Mouse (Mus musculus) heart, postnatal 0 days (tissue): ENCODE data around the gene Fgfr2. TPM values are rescaled to one million over a fixed set of nuclear protein-coding genes. Genes with fewer than 3 reads are reported as not detected.

Experiments
- ATAC-seq: fragments of 200-750 bp; cut with Nextera tagmentation; 2 replicates; pipeline ENCODE4 v1.8.0; 2017; ENCODE audit warnings: low read depth, moderate number of reproducible peaks, moderate library complexity; ENCODE audit not compliant: insufficient read depth
- DNase-seq: peaks from one replicate; pipeline ENCODE4 v3.0.0-alpha.2; 2016; ENCODE audit warnings: low spot score
- H3K27ac ChIP-seq: fragments of 300-500 bp; sonication (generic); 2 replicates; pipeline ENCODE4 v1.5.1; 2014; ENCODE audit warnings: low read depth, mild to moderate bottlenecking
- H3K27me3 ChIP-seq: fragments of 300-500 bp; sonication (generic); 2 replicates; pipeline ENCODE4 v1.6.1; 2014; ENCODE audit warnings: low read length, mixed read lengths; ENCODE audit not compliant: control insufficient read depth, insufficient read depth
- H3K36me3 ChIP-seq: fragments of 300-500 bp; sonication (generic); replicated peaks from 2 replicates; pipeline ENCODE4 v1.6.1; 2014; ENCODE audit warnings: low read length, mixed read lengths; ENCODE audit not compliant: control insufficient read depth, insufficient read depth
- H3K4me1 ChIP-seq: fragments of 300-500 bp; sonication (generic); 2 replicates; pipeline ENCODE4 v1.6.1; 2014; ENCODE audit warnings: antibody characterized with exemption; ENCODE audit not compliant: control insufficient read depth, insufficient read depth
- H3K4me2 ChIP-seq: fragments of 300-500 bp; sonication (generic); 2 replicates; pipeline ENCODE4 v1.6.1; 2014; ENCODE audit warnings: low read depth, mild to moderate bottlenecking, low read length, moderate library complexity
- H3K4me3 ChIP-seq: fragments of 300-500 bp; sonication (generic); 2 replicates; pipeline ENCODE4 v1.5.1; 2014; ENCODE audit warnings: low read depth, low read length
- H3K9ac ChIP-seq: fragments of 300-500 bp; sonication (generic); replicated peaks from 2 replicates; pipeline ENCODE4 v1.6.1; 2014; ENCODE audit warnings: low read depth, low read length, mixed read lengths
- H3K9me3 ChIP-seq: fragments of 300-500 bp; sonication (generic); replicated peaks from 2 replicates; pipeline ENCODE4 v1.6.1; 2016; ENCODE audit warnings: low read length; ENCODE audit not compliant: control insufficient read depth
- CTCF ChIP-seq: IDR thresholded peaks from 2 replicates; pipeline ENCODE4 v1.5.1; 2016; ENCODE audit warnings: antibody characterized with exemption, control low read depth, low read depth
- EP300 ChIP-seq: IDR thresholded peaks from 2 replicates; pipeline ENCODE4 v1.6.1; 2016; ENCODE audit warnings: antibody characterized with exemption, low read depth
- WGBS: fragments of 180-500 bp; shearing (Covaris S2); extraction: QIAGEN DNeasy Blood & Tissue Kit; methylation state at CpG from one replicate; pipeline ENCODE4 v1.1.7; 2014; 5-methylcytosine and 5-hydroxymethylcytosine counted together
- polyA plus RNA-seq: library from polyadenylated mRNA; unstranded; fragments of >200 nt; fragmentation: Nextera tagmentation; extraction: Ambion mirVana; gene quantifications from 2 replicates; pipeline ENCODE4 v1.2.1, GENCODE M21; 2015
- total RNA-seq: library from RNA; depleted of rRNA; stranded (reverse); fragments of >200 nt; gene quantifications from 2 replicates; pipeline ENCODE4 v1.2.3, GENCODE M21; 2014; ENCODE audit warnings: low replicate concordance

Fgfr2 gene
- total and polyA plus RNA-seq, 2 experiments from 2014 or later: 3.8 to 11.5 TPM

- WGBS: 85% methylated on average over 4 of the region's 4 CpGs
- Histone ChIP-seq H3K27ac (no peak overlapping the region), H3K9me3 (no peaks in the 10 kb centered on the region)
Measured at GRCm38 (mm10) chr7:132608316-132609020, 514.7 kb downstream of the Fgfr2 start.

GRCm38 (mm10) chr7:132605689-132606088, 517.5 kb downstream of the Fgfr2 start:
- no peak for ATAC-seq
- WGBS: 60% methylated on average over 5 of the region's 5 CpGs
- Histone ChIP-seq H3K4me3 (no peak overlapping the region), H3K27ac (no peak overlapping the region), H3K9me3 (no peaks in the 10 kb centered on the region), H3K36me3 (no peaks in the 10 kb centered on the region), H3K27me3 (peaks cover 28% of the 10 kb centered on the region), H3K9ac (no peak overlapping the region), H3K4me2 (no peak overlapping the region), H3K4me1 (no peaks in the 10 kb centered on the region)
- DNase-seq: no peak
- TF ChIP-seq CTCF: no peak
- no peak for TF ChIP-seq EP300

More at GRCm38 (mm10) chr7:132608316-132609020, 514.7 kb downstream of the Fgfr2 start:
- ATAC-seq (no peak), DNase-seq (no peak)
- 0 out of 2 replicates have a peak, but pooled peaks cover 4% of the 10 kb centered on the region for H3K27me3 ChIP-seq
- H3K36me3 ChIP-seq: no peaks in the 10 kb centered on the region
- no peak overlapping the region for H3K4me2 ChIP-seq
- TF ChIP-seq CTCF (no peak), EP300 (no peak)
- H3K4me3 ChIP-seq: no peak overlapping the region
- H3K4me1 ChIP-seq: no peaks in the 10 kb centered on the region
- no peak overlapping the region for H3K9ac ChIP-seq

- no peaks in the 10 kb centered on the region for H3K9me3 ChIP-seq
- no peak for TF ChIP-seq EP300
- no peak for TF ChIP-seq CTCF
- 72% methylated on average over 4 of the region's 4 CpGs for WGBS
- H3K9ac ChIP-seq: no peak overlapping the region
- no peak overlapping the region for H3K4me3 ChIP-seq
- H3K27ac ChIP-seq: no peak overlapping the region
- peaks cover 38% of the 10 kb centered on the region for H3K27me3 ChIP-seq
- DNase-seq: no peak
- no peaks in the 10 kb centered on the region for H3K36me3 ChIP-seq
- no peak for ATAC-seq
- H3K4me2 ChIP-seq: no peak overlapping the region
- H3K4me1 ChIP-seq: no peaks in the 10 kb centered on the region; the same call in 1 of the 2 replicates
Measured at GRCm38 (mm10) chr7:132604720-132605119, 518.4 kb downstream of the Fgfr2 start.

GRCm38 (mm10) chr7:132600926-132601325, 522.2 kb downstream of the Fgfr2 start:
- H3K4me1 ChIP-seq: peaks cover 12% of the 10 kb centered on the region
- no peak for DNase-seq
- ATAC-seq: no peak
- no peak overlapping the region for H3K9ac ChIP-seq
- H3K4me2 ChIP-seq: no peak overlapping the region
- no peak overlapping the region for H3K27ac ChIP-seq
- H3K9me3 ChIP-seq: no peaks in the 10 kb centered on the region
- peaks cover 76% of the 10 kb centered on the region for H3K27me3 ChIP-seq
- H3K4me3 ChIP-seq: no peak overlapping the region
- H3K36me3 ChIP-seq: no peaks in the 10 kb centered on the region
- TF ChIP-seq EP300: no peak
- TF ChIP-seq CTCF: no peak
- 21% methylated on average over 8 of the region's 8 CpGs for WGBS

- ATAC-seq: no peak
- no peak for DNase-seq
- Histone ChIP-seq H3K4me3 (peak overlapping the region; percentile 43), H3K9me3 (no peaks in the 10 kb centered on the region), H3K36me3 (no peaks in the 10 kb centered on the region), H3K9ac (no peak overlapping the region), H3K4me2 (peak overlapping the region; percentile 64), H3K27me3 (peaks cover 81% of the 10 kb centered on the region), H3K27ac (no peak overlapping the region), H3K4me1 (peaks cover 12% of the 10 kb centered on the region)
- no peak for TF ChIP-seq EP300
- TF ChIP-seq CTCF: no peak
- WGBS: 10% methylated on average over 9 of the region's 9 CpGs
Measured at GRCm38 (mm10) chr7:132600026-132600425, 523.1 kb downstream of the Fgfr2 start.
